Mouse (Mus musculus) forebrain, embryonic 14.5 days (tissue): ENCODE measurements around the gene Olfr1417. TPM values are rescaled to one million over a fixed set of nuclear protein-coding genes. Genes with fewer than 3 reads are reported as not detected.

Source experiments
- ATAC-seq: fragments of 200-750 bp; cut with Nextera tagmentation; 2 replicates; pipeline ENCODE4 v1.8.0; 2017; ENCODE audit warnings: mild to moderate bottlenecking, moderate library complexity
- DNase-seq: peaks from one replicate; pipeline ENCODE4 v3.0.0-alpha.2; 2015; ENCODE audit warnings: low spot score
- H3K27ac ChIP-seq: fragments of 300-500 bp; sonication (generic); 2 replicates; pipeline ENCODE4 v1.5.1; 2014; ENCODE audit warnings: low read depth, mild to moderate bottlenecking, control low read depth, low read length, moderate library complexity
- H3K27me3 ChIP-seq: fragments of 300-500 bp; sonication (generic); replicated peaks from 2 replicates; pipeline ENCODE4 v1.6.1; 2014; ENCODE audit warnings: low read length, control low read depth, mixed read lengths; ENCODE audit not compliant: control insufficient read depth, insufficient read depth
- H3K36me3 ChIP-seq: fragments of 300-500 bp; sonication (generic); 2 replicates; pipeline ENCODE4 v1.6.1; 2014; ENCODE audit warnings: low read length, control low read depth; ENCODE audit not compliant: control insufficient read depth, insufficient read depth
- H3K4me1 ChIP-seq: fragments of 300-500 bp; sonication (generic); 2 replicates; pipeline ENCODE4 v1.6.1; 2014; ENCODE audit warnings: antibody characterized with exemption, low read length, control low read depth; ENCODE audit not compliant: control insufficient read depth, insufficient read depth
- H3K4me2 ChIP-seq: fragments of 300-500 bp; sonication (generic); 2 replicates; pipeline ENCODE4 v1.6.1; 2014; ENCODE audit warnings: mild to moderate bottlenecking, control low read depth, low read length
- H3K4me3 ChIP-seq: fragments of 300-500 bp; sonication (generic); 2 replicates; pipeline ENCODE4 v1.5.1; 2014; ENCODE audit warnings: low read depth, low read length, control low read depth
- H3K9ac ChIP-seq: fragments of 300-500 bp; sonication (generic); 2 replicates; pipeline ENCODE4 v1.6.1; 2014; ENCODE audit warnings: mild to moderate bottlenecking, low read length, control low read depth, moderate library complexity
- H3K9me3 ChIP-seq: fragments of 300-500 bp; sonication (generic); replicated peaks from 2 replicates; pipeline ENCODE4 v1.6.1; 2016; ENCODE audit warnings: low read length, control low read depth, mixed read lengths; ENCODE audit not compliant: control insufficient read depth
- WGBS: fragments of 180-500 bp; shearing (Covaris S2); extraction: QIAGEN DNeasy Blood & Tissue Kit; methylation state at CpG from one replicate; pipeline ENCODE4 v1.1.7; 2014; 5-methylcytosine and 5-hydroxymethylcytosine counted together
- polyA plus RNA-seq: library from polyadenylated mRNA; unstranded; fragments of >200 nt; fragmentation: Nextera tagmentation; extraction: Ambion mirVana; gene quantifications from 2 replicates; pipeline ENCODE4 v1.2.1, GENCODE M21; 2014

Olfr1417 gene
- polyA plus RNA-seq, 1 experiment from 2014 or later = not detected

GRCm38 (mm10) chr19:11804423-11804822 is 34.6 kb downstream of the Olfr1417 start:
- Histone ChIP-seq H3K27me3 (no peaks in the 10 kb centered on the region), H3K9me3 (no peaks in the 10 kb centered on the region), H3K4me1 (no peaks in the 10 kb centered on the region), H3K4me2 (no peak overlapping the region), H3K4me3 (no peak overlapping the region), H3K9ac (no peak overlapping the region), H3K27ac (no peak overlapping the region), H3K36me3 (no peaks in the 10 kb centered on the region)
- WGBS = 79% methylated on average over 1 of the region's 1 CpGs
- ATAC-seq (no peak), DNase-seq (no peak)

DNA sequence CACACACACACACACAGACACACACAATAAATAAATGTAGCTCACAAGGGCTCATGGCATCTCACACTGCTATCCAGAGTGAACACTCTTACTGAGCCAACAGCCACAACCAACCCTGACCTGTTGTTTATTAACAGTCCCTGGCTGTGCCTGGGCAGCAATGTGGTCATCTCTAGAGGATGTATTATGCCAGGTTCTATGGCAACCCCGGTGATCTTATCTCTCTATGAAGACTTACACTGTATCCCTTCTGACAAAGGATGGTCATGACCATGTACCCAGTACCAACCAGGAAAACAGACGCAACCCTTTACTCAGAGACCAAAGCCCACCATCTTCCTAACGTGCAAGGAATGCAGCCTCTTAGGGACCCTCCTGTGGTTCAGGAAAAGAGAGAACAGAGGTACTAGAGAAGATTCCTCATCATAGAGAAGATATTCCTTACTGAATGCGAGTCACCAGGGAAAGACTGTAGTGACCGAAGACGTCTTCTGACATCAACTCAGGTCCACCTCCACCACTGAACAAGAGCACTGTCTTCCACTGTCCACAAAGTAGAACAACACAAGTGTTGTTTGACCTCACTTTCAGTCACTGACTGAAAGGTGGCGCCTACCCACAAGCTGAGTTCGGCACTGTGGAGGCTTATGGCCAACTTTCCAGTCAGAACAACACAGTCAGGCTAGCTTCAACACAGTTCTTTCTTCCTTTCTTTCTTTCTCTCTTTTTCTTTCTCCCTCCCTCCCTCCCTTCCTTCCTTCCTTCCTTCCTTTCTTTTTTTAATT is 38.3 kb downstream of the Olfr1417 start:
- Histone ChIP-seq H3K27ac (no peak overlapping the region), H3K4me3 (no peak overlapping the region), H3K27me3 (no peaks in the 10 kb centered on the region), H3K9me3 (no peaks in the 10 kb centered on the region), H3K36me3 (no peaks in the 10 kb centered on the region), H3K4me2 (no peak overlapping the region), H3K4me1 (no peaks in the 10 kb centered on the region), H3K9ac (no peak overlapping the region)
- ATAC-seq = no peak
- 80% methylated on average over 8 of the region's 8 CpGs for WGBS
- no peak for DNase-seq

DNA sequence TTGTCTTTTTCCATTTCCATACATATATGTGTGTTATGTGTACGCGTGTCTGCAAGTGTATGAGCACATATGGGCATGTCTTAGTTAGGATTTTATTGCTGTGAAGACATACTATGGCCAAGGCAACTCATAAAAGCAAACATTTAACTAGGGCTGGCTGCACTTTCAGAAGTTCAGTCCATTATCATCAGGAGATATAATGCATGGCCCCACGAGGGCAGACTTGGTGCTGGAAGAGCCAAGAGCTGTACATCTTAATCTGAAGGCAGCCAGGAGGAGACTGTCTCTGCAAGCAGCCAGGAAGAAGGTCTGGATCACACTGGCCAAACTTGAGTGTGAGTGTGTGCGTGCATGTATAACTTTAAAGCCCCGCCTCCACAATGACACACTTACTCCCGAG is 44.6 kb downstream of the Olfr1417 start:
- no peaks in the 10 kb centered on the region for H3K27me3 ChIP-seq
- no peaks in the 10 kb centered on the region for H3K4me1 ChIP-seq
- ATAC-seq (no peak), DNase-seq (no peak)
- H3K36me3 ChIP-seq = no peaks in the 10 kb centered on the region
- H3K4me3 ChIP-seq = no peak overlapping the region
- no peaks in the 10 kb centered on the region for H3K9me3 ChIP-seq
- WGBS = 82% methylated on average over 6 of the region's 6 CpGs
- no peak overlapping the region for H3K4me2 ChIP-seq
- H3K27ac ChIP-seq = no peak overlapping the region
- H3K9ac ChIP-seq = no peak overlapping the region

- Histone ChIP-seq H3K9me3 (no peaks in the 10 kb centered on the region), H3K4me2 (no peak overlapping the region), H3K36me3 (no peaks in the 10 kb centered on the region), H3K27me3 (no peaks in the 10 kb centered on the region), H3K4me3 (no peak overlapping the region), H3K4me1 (no peaks in the 10 kb centered on the region), H3K9ac (no peak overlapping the region), H3K27ac (no peak overlapping the region)
- 78% methylated on average over 2 of the region's 2 CpGs for WGBS
- DNase-seq = no peak
- ATAC-seq = no peak
Observed at GRCm38 (mm10) chr19:11793741-11794359, 45.2 kb downstream of the Olfr1417 start.

DNA sequence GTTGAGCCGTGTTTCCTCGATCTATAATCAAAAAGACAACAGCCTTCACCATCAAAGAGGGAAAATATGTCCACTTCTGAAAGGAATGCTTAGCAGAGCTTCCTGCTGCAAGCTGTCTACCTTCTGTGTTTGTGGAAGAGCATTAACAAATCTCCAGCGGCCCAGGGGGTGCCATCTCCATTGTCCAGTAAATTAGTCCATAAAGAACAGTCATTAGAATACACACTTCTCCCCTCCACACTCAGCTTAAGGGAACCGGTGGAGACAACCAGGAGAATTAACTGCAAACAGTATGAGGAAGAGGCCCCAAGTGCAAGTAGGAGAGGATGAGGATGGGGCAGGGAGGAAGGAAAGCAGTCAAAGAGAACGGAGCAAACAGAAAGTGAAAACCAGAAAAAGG is 47.2 kb downstream of the Olfr1417 start:
- Histone ChIP-seq H3K27ac (no peak overlapping the region), H3K27me3 (no peaks in the 10 kb centered on the region), H3K9ac (no peak overlapping the region), H3K36me3 (no peaks in the 10 kb centered on the region), H3K4me2 (no peak overlapping the region), H3K4me1 (no peaks in the 10 kb centered on the region), H3K9me3 (no peaks in the 10 kb centered on the region), H3K4me3 (no peak overlapping the region)
- no peak for ATAC-seq
- DNase-seq = no peak
- WGBS = 64% methylated on average over 5 of the region's 5 CpGs

DNA sequence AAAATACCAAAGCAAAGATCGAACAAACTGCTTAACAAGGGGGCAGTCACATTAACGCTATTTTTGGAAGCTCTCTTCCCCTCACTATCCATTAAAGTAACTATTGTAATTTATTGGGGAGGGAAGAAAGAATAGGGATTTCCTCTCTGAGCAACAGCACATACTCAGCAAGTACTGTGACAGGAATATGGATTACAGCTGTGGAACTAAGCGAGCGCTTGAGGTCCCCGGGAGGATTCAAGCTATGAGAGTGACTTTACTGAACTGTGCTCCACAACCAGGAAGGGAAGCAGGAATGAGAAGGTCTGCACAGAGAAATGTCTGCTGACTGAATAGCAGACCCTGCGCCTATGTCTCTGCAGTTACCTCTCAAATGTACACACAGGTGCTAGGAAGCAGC is 50.1 kb downstream of the Olfr1417 start:
- ATAC-seq (no peak), DNase-seq (no peak)
- H3K9me3 ChIP-seq = no peaks in the 10 kb centered on the region
- no peaks in the 10 kb centered on the region for H3K36me3 ChIP-seq
- no peak overlapping the region for H3K4me2 ChIP-seq
- H3K27me3 ChIP-seq = no peaks in the 10 kb centered on the region
- no peak overlapping the region for H3K9ac ChIP-seq
- H3K4me3 ChIP-seq = no peak overlapping the region
- WGBS = 93% methylated on average over 6 of the region's 6 CpGs
- no peak overlapping the region for H3K27ac ChIP-seq
- H3K4me1 ChIP-seq = no peaks in the 10 kb centered on the region

- Histone ChIP-seq H3K36me3 (no peaks in the 10 kb centered on the region), H3K27me3 (no peaks in the 10 kb centered on the region), H3K4me2 (no peak overlapping the region), H3K4me3 (no peak overlapping the region), H3K9me3 (no peaks in the 10 kb centered on the region), H3K27ac (no peak overlapping the region), H3K4me1 (no peaks in the 10 kb centered on the region), H3K9ac (no peak overlapping the region)
- 94% methylated on average over 6 of the region's 6 CpGs for WGBS
- ATAC-seq (no peak), DNase-seq (no peak)
Observed at GRCm38 (mm10) chr19:11787826-11788225, 51.2 kb downstream of the Olfr1417 start.

GRCm38 (mm10) chr19:11785409-11786154 is 53.4 kb downstream of the Olfr1417 start:
- Histone ChIP-seq H3K4me1 (no peaks in the 10 kb centered on the region), H3K4me3 (no peak overlapping the region), H3K9ac (no peak overlapping the region), H3K9me3 (no peaks in the 10 kb centered on the region), H3K27ac (no peak overlapping the region), H3K27me3 (no peaks in the 10 kb centered on the region), H3K4me2 (no peak overlapping the region), H3K36me3 (no peaks in the 10 kb centered on the region)
- ATAC-seq (no peak), DNase-seq (no peak)
- 92% methylated on average over 14 of the region's 14 CpGs for WGBS
